Mouse (Mus musculus) embryonic facial prominence, embryonic 10.5 days (tissue): ENCODE data around the gene Mrpl36. TPM values are rescaled to one million over a fixed set of nuclear protein-coding genes. Genes with fewer than 3 reads are reported as not detected.
A peak's percentile ranks its signal among the peaks of the same experiment; 100 is the strongest.

Experiments used
- DNase-seq: peaks from one replicate; pipeline ENCODE4 v3.0.0-alpha.2; 2017; ENCODE audit warnings: low spot score
- H3K27ac ChIP-seq: fragments of 300-500 bp; sonication (generic); replicated peaks from 2 replicates; pipeline ENCODE4 v1.5.1; 2016; ENCODE audit warnings: mild to moderate bottlenecking
- H3K27me3 ChIP-seq: fragments of 300-500 bp; sonication (generic); replicated peaks from 2 replicates; pipeline ENCODE4 v1.6.1; 2016; ENCODE audit warnings: low read depth, mild to moderate bottlenecking; ENCODE audit not compliant: poor library complexity, severe bottlenecking
- H3K36me3 ChIP-seq: fragments of 300-500 bp; sonication (generic); replicated peaks from 2 replicates; pipeline ENCODE4 v1.6.1; 2016; ENCODE audit warnings: mild to moderate bottlenecking, moderate library complexity
- H3K4me1 ChIP-seq: fragments of 300-500 bp; sonication (generic); 2 replicates; pipeline ENCODE4 v1.6.1; 2016
- H3K4me3 ChIP-seq: fragments of 300-500 bp; sonication (generic); 2 replicates; pipeline ENCODE4 v1.5.1; 2016; ENCODE audit warnings: mild to moderate bottlenecking, moderate library complexity
- H3K9me3 ChIP-seq: fragments of 300-500 bp; sonication (generic); 2 replicates; pipeline ENCODE4 v1.6.1; 2016; ENCODE audit warnings: mild to moderate bottlenecking
- WGBS: fragments of 180-500 bp; shearing (Covaris S2); methylation state at CpG from one replicate; pipeline ENCODE4 v1.1.7; 2016; 5-methylcytosine and 5-hydroxymethylcytosine counted together
- polyA plus RNA-seq: library from polyadenylated mRNA; unstranded; fragments of >200 nt; fragmentation: Nextera tagmentation; extraction: Ambion mirVana; gene quantifications from 2 replicates; pipeline ENCODE4 v1.2.1, GENCODE M21; 2016

Gene Mrpl36
- polyA plus RNA-seq: 135 and 140 TPM in 2 replicates

DNA sequence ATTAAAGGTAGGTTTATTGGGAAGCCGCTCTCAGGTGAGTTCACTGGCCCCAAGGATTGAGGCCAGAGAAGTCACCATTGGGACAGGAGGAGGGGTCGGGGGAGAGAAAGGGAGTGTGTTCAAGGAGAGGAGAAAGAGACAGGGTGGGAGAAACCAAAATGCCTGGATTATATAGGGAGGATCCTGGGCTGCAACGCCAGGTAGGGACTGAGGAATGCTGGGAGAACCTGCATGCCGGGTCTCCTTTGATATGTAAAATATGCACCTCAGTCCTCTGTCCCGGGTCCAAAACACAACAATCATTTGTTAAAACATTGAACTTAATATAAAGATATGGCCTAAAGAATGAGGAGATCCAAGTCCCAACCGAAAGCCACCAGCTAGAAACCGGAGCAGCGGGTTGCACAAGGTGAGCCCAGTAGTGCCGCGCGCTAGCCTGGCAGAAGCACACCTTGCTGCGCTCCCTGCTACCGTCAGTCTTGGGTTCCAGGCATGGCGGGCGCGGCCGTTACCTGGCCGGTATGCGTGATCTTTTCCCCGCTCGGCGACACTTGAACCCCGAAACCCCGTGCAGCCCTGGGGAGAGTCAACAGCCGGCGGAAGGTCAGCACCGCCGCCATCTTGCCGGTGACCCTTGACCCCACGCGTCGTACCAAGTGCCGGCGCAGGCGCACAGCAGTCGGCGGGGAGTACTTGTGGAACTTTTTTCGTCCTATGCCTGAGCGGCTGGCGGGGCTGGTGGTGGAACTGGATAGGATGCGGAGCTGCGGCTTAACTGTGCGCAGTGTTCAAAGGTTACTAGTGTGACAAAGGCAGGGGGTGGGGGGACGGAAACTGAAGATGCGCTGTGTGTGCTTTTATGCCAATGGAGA, at the start of gene Mrpl36, which contains the start of gene Ndufs6:
Gene Mrpl36 (plus strand): TSS at position 687 of the 872 bp plus-strand sequence.
Gene Ndufs6 (minus strand): TSS at position 716 of the 872 bp plus-strand sequence.
- H3K4me3 ChIP-seq: peak within 1 kb of the TSS; percentile 80
- H3K9me3 ChIP-seq: no peaks in the 10 kb centered on the region
- peaks cover 36% of the 10 kb centered on the region for H3K36me3 ChIP-seq
- DNase-seq: peak; percentile 94
- no peaks in the 10 kb centered on the region for H3K27me3 ChIP-seq
- H3K27ac ChIP-seq: peak within 1 kb of the TSS; percentile 90
- WGBS: 1% methylated on average over 45 of the region's 45 CpGs
- peaks cover 32% of the 10 kb centered on the region for H3K4me1 ChIP-seq

DNA sequence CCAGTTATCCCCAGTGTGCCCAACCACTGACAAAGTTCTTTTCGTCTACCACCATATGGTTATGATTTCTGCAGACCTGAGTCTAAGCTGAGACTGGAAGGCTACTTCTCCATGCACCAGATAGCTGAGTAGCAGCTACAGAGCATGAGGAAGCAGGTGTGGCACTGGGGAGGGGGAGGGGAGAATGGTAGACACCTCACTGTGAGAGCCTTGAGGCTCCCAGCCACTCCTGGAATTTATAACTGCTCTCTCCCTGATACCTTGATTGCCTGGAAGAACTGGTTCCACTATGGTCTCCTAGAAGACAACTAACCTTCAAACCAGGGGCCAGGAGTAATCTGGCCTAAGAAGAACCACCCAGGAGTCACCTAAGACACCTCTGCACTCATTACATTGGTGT, 49.1 kb upstream of the Mrpl36 start:
- Histone ChIP-seq H3K4me3 (no peak overlapping the region), H3K4me1 (peaks cover 5% of the 10 kb centered on the region; the same call in 1 of the 2 replicates), H3K27me3 (peaks cover 24% of the 10 kb centered on the region), H3K36me3 (no peaks in the 10 kb centered on the region), H3K9me3 (no peaks in the 10 kb centered on the region), H3K27ac (no peak overlapping the region)
- 60% methylated on average over 1 of the region's 1 CpGs for WGBS
- no peak for DNase-seq

DNA sequence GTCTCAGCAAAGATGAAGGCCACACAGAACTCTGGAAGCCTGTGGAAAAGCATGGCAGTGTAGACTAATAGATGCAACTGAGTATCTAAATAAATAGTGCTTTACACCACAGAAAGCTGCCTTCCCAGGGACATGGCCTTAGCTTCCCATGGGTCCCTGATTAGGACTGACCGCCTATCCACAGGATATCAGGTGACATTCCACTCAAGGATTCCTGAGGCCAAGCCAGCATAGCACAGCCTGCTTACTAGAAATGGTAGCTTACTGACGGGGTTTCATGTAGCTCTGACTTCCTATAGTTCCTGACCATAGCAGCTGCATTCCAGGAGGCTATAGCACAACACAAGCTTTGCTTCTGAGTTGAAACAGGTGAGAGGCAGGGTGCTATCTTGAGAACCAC, 45.9 kb upstream of the Mrpl36 start:
- 59% methylated on average over 2 of the region's 2 CpGs for WGBS
- Histone ChIP-seq H3K4me3 (no peak overlapping the region), H3K36me3 (no peaks in the 10 kb centered on the region), H3K27me3 (no peaks in the 10 kb centered on the region; the same call in 1 of the 2 replicates), H3K27ac (no peak overlapping the region), H3K9me3 (no peaks in the 10 kb centered on the region), H3K4me1 (peaks cover 5% of the 10 kb centered on the region; the same call in 1 of the 2 replicates)
- no peak for DNase-seq

DNA sequence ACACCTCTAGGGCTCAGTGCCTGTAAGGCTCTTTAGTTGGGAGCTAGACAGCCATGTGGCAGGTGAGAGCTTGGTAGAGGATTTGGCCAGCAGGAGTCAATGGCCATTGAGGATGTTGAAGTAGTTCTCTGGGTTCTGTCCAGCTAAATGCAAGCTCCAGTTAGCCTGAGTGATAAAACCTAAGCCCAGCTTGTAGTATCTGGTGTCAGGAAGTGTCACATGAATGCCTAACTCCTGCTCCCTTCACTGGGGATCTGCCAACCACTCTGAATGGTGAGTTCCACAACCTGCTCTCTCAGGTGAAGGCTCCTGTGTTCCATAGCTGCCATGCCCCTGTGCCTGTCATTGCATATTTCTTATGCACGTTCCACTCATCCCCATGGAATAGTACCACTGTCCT, 44.8 kb upstream of the Mrpl36 start:
- no peak overlapping the region for H3K27ac ChIP-seq

DNA sequence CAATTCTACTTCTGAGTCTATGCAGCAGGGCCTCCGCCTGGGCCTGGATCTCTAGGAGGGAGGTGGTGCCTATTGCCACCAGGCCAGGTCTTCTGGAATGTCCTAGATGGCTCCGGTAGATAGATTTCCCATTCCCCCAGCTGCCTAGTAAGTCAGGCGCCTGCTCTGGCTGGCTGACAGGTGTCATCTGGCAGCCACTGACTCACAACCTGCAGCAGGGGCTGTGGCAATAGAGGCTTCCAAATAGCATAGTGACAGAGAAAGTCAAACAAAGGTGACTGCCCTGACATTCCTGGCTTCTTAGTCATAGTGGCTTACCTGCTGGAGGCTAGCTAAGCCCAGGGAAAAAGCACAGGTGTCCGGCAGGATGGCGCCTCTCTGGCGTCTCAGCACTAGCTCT, 38.1 kb upstream of the Mrpl36 start:
- no peak for DNase-seq
- Histone ChIP-seq H3K4me3 (no peak overlapping the region), H3K27me3 (0 out of 2 replicates have a peak, but pooled peaks cover 3% of the 10 kb centered on the region), H3K36me3 (no peaks in the 10 kb centered on the region), H3K4me1 (peaks cover 13% of the 10 kb centered on the region), H3K27ac (no peak overlapping the region), H3K9me3 (no peaks in the 10 kb centered on the region)
- WGBS: 86% methylated on average over 6 of the region's 6 CpGs

More for the DNA sequence above, 44.8 kb upstream of the Mrpl36 start:
- Histone ChIP-seq H3K4me1 (peaks cover 5% of the 10 kb centered on the region; the same call in 1 of the 2 replicates), H3K9me3 (no peaks in the 10 kb centered on the region), H3K36me3 (no peaks in the 10 kb centered on the region), H3K27me3 (no peaks in the 10 kb centered on the region; the same call in 1 of the 2 replicates), H3K4me3 (no peak overlapping the region)
- no peak for DNase-seq
- WGBS: 86% methylated on average over 1 of the region's 1 CpGs

DNA sequence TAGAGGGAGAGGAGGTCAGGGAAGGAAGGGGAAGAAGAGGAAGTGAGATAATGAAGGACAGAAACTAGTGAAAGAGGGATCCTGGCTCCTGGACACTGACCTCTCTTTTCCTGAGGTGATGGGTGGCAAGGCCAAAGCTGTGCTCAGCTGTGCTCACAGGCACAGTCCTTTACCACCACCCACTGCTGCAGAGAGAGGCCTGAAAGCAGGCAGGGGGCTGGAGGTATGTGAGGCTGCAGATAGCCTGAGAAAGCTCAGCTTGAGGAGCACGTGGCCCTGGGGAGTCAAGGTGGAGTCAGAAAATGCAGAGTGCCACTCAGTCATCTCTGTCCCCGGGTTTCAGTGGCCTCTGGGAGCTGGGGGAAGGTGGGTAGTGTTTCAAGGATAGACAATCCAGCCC, 37.2 kb upstream of the Mrpl36 start:
- no peak for DNase-seq

DNA sequence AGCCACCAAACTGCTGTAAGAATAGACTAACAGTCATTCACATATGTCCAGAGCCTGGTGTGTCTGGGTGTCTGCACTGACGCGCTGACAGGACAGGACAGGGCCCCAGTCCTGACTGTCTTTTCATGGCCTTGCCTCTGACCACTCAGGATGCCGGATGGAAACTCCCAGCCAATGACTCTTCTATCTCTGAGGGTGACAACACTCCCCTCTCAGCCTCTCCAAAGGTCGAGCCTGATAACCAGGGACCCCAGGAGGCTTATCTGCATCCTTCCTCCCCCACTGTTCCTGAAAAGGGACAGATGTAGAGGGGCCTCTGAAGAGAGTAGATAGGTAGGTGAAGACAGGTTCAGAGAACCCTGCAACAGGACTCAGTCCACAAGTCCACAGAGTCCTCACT, 29.6 kb upstream of the Mrpl36 start:
- H3K36me3 ChIP-seq: no peaks in the 10 kb centered on the region
- DNase-seq: no peak
- H3K27me3 ChIP-seq: 0 out of 2 replicates have a peak, but pooled peaks cover 5% of the 10 kb centered on the region
- H3K4me1 ChIP-seq: no peaks in the 10 kb centered on the region
- H3K9me3 ChIP-seq: no peaks in the 10 kb centered on the region
- no peak overlapping the region for H3K4me3 ChIP-seq
- no peak overlapping the region for H3K27ac ChIP-seq
- WGBS: 69% methylated on average over 4 of the region's 4 CpGs

More for the DNA sequence above, 37.2 kb upstream of the Mrpl36 start:
- 0 out of 2 replicates have a peak, but pooled peaks cover 3% of the 10 kb centered on the region for H3K27me3 ChIP-seq
- peaks cover 13% of the 10 kb centered on the region for H3K4me1 ChIP-seq
- 45% methylated on average over 2 of the region's 2 CpGs for WGBS
- no peak overlapping the region; the same call in 1 of the 2 replicates for H3K27ac ChIP-seq
- H3K9me3 ChIP-seq: no peaks in the 10 kb centered on the region
- no peaks in the 10 kb centered on the region for H3K36me3 ChIP-seq
- no peak overlapping the region for H3K4me3 ChIP-seq

DNA sequence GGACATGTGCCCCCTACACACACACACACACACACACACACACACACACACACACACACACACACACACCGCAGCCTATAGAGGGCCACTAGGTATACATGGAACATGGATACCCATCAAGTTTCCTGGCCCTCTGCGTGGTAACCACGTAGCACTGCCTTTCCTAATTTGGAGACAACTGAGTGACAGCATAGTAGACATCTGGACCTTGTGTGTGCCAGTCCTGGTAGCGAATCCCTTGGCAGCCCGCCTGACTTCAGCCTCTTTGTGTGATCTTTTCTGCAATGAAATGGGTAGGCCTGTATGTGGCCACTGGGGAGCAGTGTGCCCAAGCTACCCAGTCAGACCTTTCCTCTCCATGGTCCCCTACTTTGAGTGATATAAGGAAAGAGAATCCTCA, 29.0 kb upstream of the Mrpl36 start:
- Histone ChIP-seq H3K4me3 (no peak overlapping the region), H3K9me3 (no peaks in the 10 kb centered on the region), H3K4me1 (no peaks in the 10 kb centered on the region), H3K27ac (no peak overlapping the region), H3K36me3 (no peaks in the 10 kb centered on the region), H3K27me3 (peaks cover 9% of the 10 kb centered on the region; the same call in 1 of the 2 replicates)
- DNase-seq: no peak
- 90% methylated on average over 5 of the region's 5 CpGs for WGBS

DNA sequence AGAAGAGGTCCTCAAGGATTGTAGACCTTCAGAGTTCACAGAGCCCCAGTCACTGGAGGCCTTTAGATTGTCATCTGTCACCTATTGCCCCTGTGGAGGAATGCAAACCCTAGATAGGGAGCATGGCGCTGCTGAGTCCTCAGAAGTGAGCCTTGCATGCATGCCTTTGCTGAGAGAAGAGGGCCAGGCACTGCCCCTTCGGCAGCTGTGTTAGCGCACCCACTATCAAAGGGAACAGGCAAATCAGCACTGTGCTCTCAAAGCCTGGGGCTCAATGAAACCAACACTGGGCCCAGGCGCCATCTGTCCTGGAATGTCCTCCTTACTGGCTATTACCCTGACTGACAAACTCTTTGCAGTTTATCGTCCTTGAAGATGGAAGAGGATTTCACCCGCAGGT, 23.6 kb upstream of the Mrpl36 start:
- no peaks in the 10 kb centered on the region for H3K36me3 ChIP-seq
- WGBS: 58% methylated on average over 6 of the region's 6 CpGs
- no peaks in the 10 kb centered on the region for H3K9me3 ChIP-seq
- H3K4me3 ChIP-seq: no peak overlapping the region
- no peak overlapping the region for H3K27ac ChIP-seq
- H3K27me3 ChIP-seq: peaks cover 37% of the 10 kb centered on the region
- peak; percentile 17 for DNase-seq
- peaks cover 11% of the 10 kb centered on the region; the same call in 1 of the 2 replicates for H3K4me1 ChIP-seq

DNA sequence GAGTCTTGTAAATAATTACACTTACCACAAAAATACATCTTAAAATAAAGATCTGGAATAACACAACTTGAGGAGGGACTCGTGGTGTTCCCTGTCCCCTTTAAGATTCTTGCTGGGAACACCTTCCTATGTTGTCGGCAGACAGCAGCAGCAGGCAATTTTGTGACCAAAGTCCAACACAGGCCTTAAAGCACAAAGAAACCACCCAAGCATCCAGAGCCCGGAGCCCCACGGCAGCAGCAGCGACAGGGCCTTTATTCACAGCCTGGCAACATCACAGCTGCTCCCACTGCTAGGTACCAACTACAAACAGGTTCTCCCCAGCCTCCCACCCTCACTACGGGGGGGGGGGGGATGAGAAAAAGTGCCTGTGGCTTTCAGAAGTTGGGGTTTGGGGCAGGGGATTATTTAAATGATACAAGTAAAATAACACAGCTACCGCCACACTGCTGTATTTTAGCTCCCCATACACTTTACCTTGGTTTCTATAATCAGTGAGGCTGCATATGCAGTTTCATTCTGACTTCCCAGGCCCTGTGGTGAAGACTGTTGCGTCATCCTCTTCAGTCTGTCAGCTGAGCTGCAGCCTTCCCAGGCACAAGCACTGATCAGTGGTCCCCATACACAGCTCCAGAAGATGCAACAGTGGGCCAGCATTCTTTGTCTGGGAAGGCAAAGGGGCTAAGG, 22.8 kb upstream of the Mrpl36 start:
- Histone ChIP-seq H3K27me3 (peaks cover 37% of the 10 kb centered on the region), H3K36me3 (no peaks in the 10 kb centered on the region), H3K4me3 (no peak overlapping the region), H3K9me3 (no peaks in the 10 kb centered on the region), H3K4me1 (peaks cover 11% of the 10 kb centered on the region; the same call in 1 of the 2 replicates), H3K27ac (no peak overlapping the region)
- no peak for DNase-seq
- WGBS: 37% methylated on average over 8 of the region's 8 CpGs

DNA sequence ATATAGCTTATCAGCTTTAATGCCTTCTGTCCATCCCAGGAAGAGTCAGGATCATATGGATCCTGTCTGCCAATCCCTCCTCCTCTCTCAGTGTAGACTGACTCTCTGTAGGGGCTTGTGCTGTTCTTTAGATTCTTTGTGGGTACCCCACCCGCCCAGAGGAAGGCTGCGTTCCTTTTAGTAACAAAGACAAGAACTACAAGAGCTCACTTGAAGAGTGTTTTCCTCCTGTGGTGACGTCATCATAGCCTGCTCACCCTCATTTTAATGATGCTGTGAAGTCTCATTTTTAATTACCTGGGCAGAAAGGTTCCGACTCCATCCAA, 22.3 kb upstream of the Mrpl36 start:
- Histone ChIP-seq H3K27ac (no peak overlapping the region), H3K4me1 (peaks cover 11% of the 10 kb centered on the region; the same call in 1 of the 2 replicates), H3K9me3 (no peaks in the 10 kb centered on the region), H3K27me3 (peaks cover 37% of the 10 kb centered on the region), H3K36me3 (no peaks in the 10 kb centered on the region), H3K4me3 (no peak overlapping the region)
- DNase-seq: no peak
- 51% methylated on average over 4 of the region's 4 CpGs for WGBS

DNA sequence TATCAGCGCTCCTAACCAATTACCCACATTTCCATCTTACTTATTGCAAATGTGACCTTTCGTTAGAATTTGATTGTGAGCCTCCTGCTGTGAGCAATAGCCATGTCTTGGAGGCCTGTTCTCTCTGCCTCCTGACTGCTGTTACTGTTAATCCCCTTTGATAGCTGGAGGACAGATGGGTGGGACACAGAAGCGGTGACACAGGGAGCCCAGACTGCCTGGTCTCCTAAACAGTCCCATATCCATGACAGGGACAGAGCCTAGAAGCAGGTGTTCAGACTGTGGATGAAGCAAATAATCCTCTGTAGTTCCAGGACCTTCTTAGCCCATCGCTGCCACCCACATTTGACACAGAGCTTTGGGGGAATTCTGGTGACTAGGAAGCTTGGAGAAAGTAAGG, 21.9 kb upstream of the Mrpl36 start:
- no peak for DNase-seq
- H3K4me1 ChIP-seq: peaks cover 11% of the 10 kb centered on the region; the same call in 1 of the 2 replicates
- H3K4me3 ChIP-seq: no peak overlapping the region
- H3K36me3 ChIP-seq: no peaks in the 10 kb centered on the region
- H3K9me3 ChIP-seq: no peaks in the 10 kb centered on the region
- no peak overlapping the region for H3K27ac ChIP-seq
- H3K27me3 ChIP-seq: peaks cover 37% of the 10 kb centered on the region
- WGBS: 56% methylated on average over 4 of the region's 4 CpGs
